Mouse (Mus musculus): ENCODE data around the gene Ralgps1.

The Ralgps1 gene

GRCm38 (mm10) chr2:33084221-33084620 is 287.1 kb downstream of the Ralgps1 start:
- no peak for DNase-seq (ENCODE audit: low spot score in 2 of 2)

Measured in frontal cortex, postnatal 14 days (tissue).